ENCODE assay signal across 12 mouse cellular contexts in genomic region chr6:128031584-128031983, GRCm38 (mm10).
A peak's percentile ranks its signal among the peaks of the same experiment; 100 is the strongest.
DNase-seq lines count a peak whose midpoint lies in the region; ATAC-seq lines count a peak whose summit lies in the region.
"Had no signal": no experiment of that assay in that cellular context is flagged by ENCODE, and none has a peak within 500 bp of the region (broad histone marks: within the 10 kb centered on the region; RNA-seq: fewer than 3 reads in every experiment).

No protein-coding gene starts in this region.

- no peak for DNase-seq in forebrain, embryonic 11.5 days (ENCODE audit: low spot score)
- no peak for DNase-seq in natural killer cell, adult 2 months (ENCODE audit: low spot score in 2 of 2)
- DNase-seq: layer of hippocampus, adult 9-11 months had no signal

- no peak overlapping the region for H3K4me3 ChIP-seq in forebrain, embryonic 15.5 days
- no peak overlapping the region for H3K4me3 ChIP-seq in forebrain, embryonic 11.5 days (ENCODE audit: low read depth, low read length)
- no peak overlapping the region for H3K4me3 ChIP-seq in intestine, embryonic 16.5 days (ENCODE audit: low read length)
- H3K4me3 ChIP-seq in intestine, embryonic 15.5 days (replicated peaks), result no peak overlapping the region
- H3K4me3 ChIP-seq in embryonic facial prominence, embryonic 15.5 days (replicated peaks), result no peak overlapping the region
- H3K4me3 ChIP-seq in stomach, embryonic 14.5 days (ENCODE audit: low read depth, low read length), result no peak overlapping the region
- H3K4me3 ChIP-seq: liver, embryonic 15.5 days had no signal

- H3K4me1 ChIP-seq in forebrain, embryonic 15.5 days, result peaks cover 51% of the 10 kb centered on the region
- H3K4me1 ChIP-seq in forebrain, embryonic 11.5 days (replicated peaks; ENCODE audit: control insufficient read depth, insufficient read depth, low read length), result peaks cover 17% of the 10 kb centered on the region; the same call in 1 of the 2 replicates
- H3K4me1 ChIP-seq in intestine, embryonic 16.5 days (ENCODE audit: control insufficient read depth, insufficient read depth, low read length), result peaks cover 27% of the 10 kb centered on the region
- peaks cover 40% of the 10 kb centered on the region for H3K4me1 ChIP-seq in intestine, embryonic 15.5 days (replicated peaks)
- peaks cover 83% of the 10 kb centered on the region for H3K4me1 ChIP-seq in embryonic facial prominence, embryonic 15.5 days
- H3K4me1 ChIP-seq in stomach, embryonic 14.5 days (ENCODE audit: control insufficient read depth, insufficient read depth, low read length), result peaks cover 29% of the 10 kb centered on the region; the same call in 1 of the 2 replicates

- no peaks in the 10 kb centered on the region for H3K36me3 ChIP-seq in forebrain, embryonic 15.5 days
- H3K36me3 ChIP-seq in forebrain, embryonic 11.5 days (ENCODE audit: control insufficient read depth, insufficient read depth, low read length), result no peaks in the 10 kb centered on the region
- H3K36me3 ChIP-seq in intestine, embryonic 16.5 days (ENCODE audit: control insufficient read depth, insufficient read depth, low read length), result no peaks in the 10 kb centered on the region
- no peaks in the 10 kb centered on the region for H3K36me3 ChIP-seq in intestine, embryonic 15.5 days
- H3K36me3 ChIP-seq in embryonic facial prominence, embryonic 15.5 days, result no peaks in the 10 kb centered on the region
- H3K36me3 ChIP-seq in stomach, embryonic 14.5 days (ENCODE audit: control insufficient read depth, insufficient read depth, low read length), result no peaks in the 10 kb centered on the region
- H3K36me3 ChIP-seq: heart, embryonic 15.5 days; liver, embryonic 15.5 days; midbrain, embryonic 15.5 days had no signal

- no peak for ATAC-seq in forebrain, embryonic 15.5 days (replicated peaks)
- ATAC-seq in forebrain, embryonic 11.5 days (replicated peaks; ENCODE audit: low FRiP score), result no peak
- no peak for ATAC-seq in intestine, embryonic 16.5 days
- no peak for ATAC-seq in intestine, embryonic 15.5 days
- no peak for ATAC-seq in embryonic facial prominence, embryonic 15.5 days (ENCODE audit: insufficient number of reproducible peaks, low FRiP score, low TSS enrichment, low read depth)
- ATAC-seq in stomach, embryonic 14.5 days (ENCODE audit: insufficient number of reproducible peaks, insufficient read depth, low FRiP score, low read depth), result no peak
- ATAC-seq: midbrain, embryonic 15.5 days had no signal

- no peaks in the 10 kb centered on the region for H3K9me3 ChIP-seq in forebrain, embryonic 15.5 days
- H3K9me3 ChIP-seq in forebrain, embryonic 11.5 days (ENCODE audit: control insufficient read depth, low read length), result no peaks in the 10 kb centered on the region
- no peaks in the 10 kb centered on the region for H3K9me3 ChIP-seq in intestine, embryonic 16.5 days (ENCODE audit: control insufficient read depth, low read length)
- H3K9me3 ChIP-seq in intestine, embryonic 15.5 days, result no peaks in the 10 kb centered on the region
- no peaks in the 10 kb centered on the region for H3K9me3 ChIP-seq in embryonic facial prominence, embryonic 15.5 days (replicated peaks)
- H3K9me3 ChIP-seq in stomach, embryonic 14.5 days (ENCODE audit: control insufficient read depth, low read depth, low read length), result no peaks in the 10 kb centered on the region
- H3K9me3 ChIP-seq: heart, embryonic 15.5 days; liver, embryonic 15.5 days; midbrain, embryonic 15.5 days had no signal

- WGBS in forebrain, embryonic 15.5 days, result 78% methylated on average over 2 of the region's 2 CpGs
- WGBS in forebrain, embryonic 11.5 days, result 70% methylated on average over 2 of the region's 2 CpGs
- 70% methylated on average over 2 of the region's 2 CpGs for WGBS in intestine, embryonic 16.5 days
- WGBS in intestine, embryonic 15.5 days, result 70% methylated on average over 2 of the region's 2 CpGs
- 74% methylated on average over 2 of the region's 2 CpGs for WGBS in embryonic facial prominence, embryonic 15.5 days
- WGBS in stomach, embryonic 14.5 days, result 68% methylated on average over 2 of the region's 2 CpGs

- H3K4me2 ChIP-seq in forebrain, embryonic 15.5 days (replicated peaks), result 0 out of 2 replicates have a peak overlapping the region, but pooled peaks have one; percentile 22
- no peak overlapping the region for H3K4me2 ChIP-seq in forebrain, embryonic 11.5 days (ENCODE audit: low read depth, low read length, severe bottlenecking)
- peak overlapping the region; percentile 7; the same call in 1 of the 2 replicates for H3K4me2 ChIP-seq in intestine, embryonic 16.5 days (ENCODE audit: low read depth, low read length)
- no peak overlapping the region for H3K4me2 ChIP-seq in intestine, embryonic 15.5 days (replicated peaks)
- 0 out of 2 replicates have a peak overlapping the region, but pooled peaks have one; percentile 3 for H3K4me2 ChIP-seq in embryonic facial prominence, embryonic 15.5 days (replicated peaks)
- peak overlapping the region; percentile 96; the same call in 1 of the 2 replicates for H3K4me2 ChIP-seq in stomach, embryonic 14.5 days (replicated peaks; ENCODE audit: low read depth, low read length)
- H3K4me2 ChIP-seq: liver, embryonic 15.5 days had no signal

- H3K27ac ChIP-seq in forebrain, embryonic 15.5 days (replicated peaks), result no peak overlapping the region
- no peak overlapping the region for H3K27ac ChIP-seq in forebrain, embryonic 11.5 days (ENCODE audit: low read depth, low read length)
- H3K27ac ChIP-seq in intestine, embryonic 16.5 days (ENCODE audit: low read length), result no peak overlapping the region
- H3K27ac ChIP-seq in intestine, embryonic 15.5 days, result no peak overlapping the region
- H3K27ac ChIP-seq in embryonic facial prominence, embryonic 15.5 days (replicated peaks), result no peak overlapping the region
- H3K27ac ChIP-seq in stomach, embryonic 14.5 days (ENCODE audit: low read length), result no peak overlapping the region
- H3K27ac ChIP-seq: heart, embryonic 15.5 days; liver, embryonic 15.5 days; midbrain, embryonic 15.5 days had no signal

- no peak overlapping the region for H3K9ac ChIP-seq in forebrain, embryonic 15.5 days (replicated peaks)
- no peak overlapping the region for H3K9ac ChIP-seq in forebrain, embryonic 11.5 days (ENCODE audit: low read length)
- H3K9ac ChIP-seq in intestine, embryonic 16.5 days (ENCODE audit: low read depth, low read length), result no peak overlapping the region; the same call in 1 of the 2 replicates
- no peak overlapping the region for H3K9ac ChIP-seq in intestine, embryonic 15.5 days
- no peak overlapping the region for H3K9ac ChIP-seq in embryonic facial prominence, embryonic 15.5 days
- H3K9ac ChIP-seq in stomach, embryonic 14.5 days (replicated peaks; ENCODE audit: low read depth, low read length), result no peak overlapping the region
- H3K9ac ChIP-seq: heart, embryonic 15.5 days; liver, embryonic 15.5 days; lung, embryonic 14.5 days; midbrain, embryonic 15.5 days had no signal

- H3K27me3 ChIP-seq in forebrain, embryonic 15.5 days, result peaks cover 19% of the 10 kb centered on the region
- H3K27me3 ChIP-seq in forebrain, embryonic 11.5 days (ENCODE audit: control insufficient read depth, insufficient read depth, low read length), result peaks cover 17% of the 10 kb centered on the region
- 0 out of 2 replicates have a peak, but pooled peaks cover 3% of the 10 kb centered on the region for H3K27me3 ChIP-seq in intestine, embryonic 16.5 days (replicated peaks; ENCODE audit: control insufficient read depth, insufficient read depth, low read length)
- no peaks in the 10 kb centered on the region; the same call in 1 of the 2 replicates for H3K27me3 ChIP-seq in intestine, embryonic 15.5 days (replicated peaks)
- H3K27me3 ChIP-seq in embryonic facial prominence, embryonic 15.5 days, result no peaks in the 10 kb centered on the region
- H3K27me3 ChIP-seq in stomach, embryonic 14.5 days (ENCODE audit: control insufficient read depth, insufficient read depth, low read length), result 0 out of 2 replicates have a peak, but pooled peaks cover 4% of the 10 kb centered on the region
- H3K27me3 ChIP-seq: heart, embryonic 15.5 days had no signal

Comparison
In these comparisons a context has a peak if more than half of its experiments do, and no peak if none do; other contexts are left out.
1. H3K4me2 ChIP-seq: peak in forebrain, embryonic 15.5 days (single experiment), intestine, embryonic 16.5 days (single experiment), embryonic facial prominence, embryonic 15.5 days (single experiment) and stomach, embryonic 14.5 days (single experiment); none in forebrain, embryonic 11.5 days (single experiment) and intestine, embryonic 15.5 days (single experiment).